Mouse (Mus musculus) embryonic fibroblast, embryonic 13.5 days (primary cell): ENCODE measurements at regions not wholly inside any gene's neighbourhood (a gene's known extent, or its start where the extent isn't known, plus 50 kb on each side); places are given as distances from the start of the nearest gene placed in this dataset.

Experiments used
- H3K27ac ChIP-seq: 2 replicates; pipeline ENCODE4 v1.5.1; 2012; ENCODE audit warnings: low read length, control low read depth, inconsistent platforms; ENCODE audit not compliant: insufficient read depth
- H3K4me1 ChIP-seq: 2 replicates; pipeline ENCODE4 v1.6.1; 2011; ENCODE audit warnings: low read length; ENCODE audit not compliant: control insufficient read depth, insufficient read depth
- H3K4me3 ChIP-seq: 2 replicates; pipeline ENCODE4 v1.5.1; 2011; ENCODE audit warnings: mild to moderate bottlenecking, control low read depth, low read length; ENCODE audit not compliant: insufficient read depth
- CTCF ChIP-seq: IDR thresholded peaks from 2 replicates; pipeline ENCODE4 v1.5.1; 2011; ENCODE audit warnings: mild to moderate bottlenecking, control low read depth, low read length, moderate library complexity, borderline replicate concordance; ENCODE audit not compliant: insufficient read depth
- POLR2A ChIP-seq: IDR thresholded peaks from 2 replicates; pipeline ENCODE4 v1.6.1; 2011; ENCODE audit warnings: low read depth, mild to moderate bottlenecking, control low read depth, low read length, moderate library complexity

DNA sequence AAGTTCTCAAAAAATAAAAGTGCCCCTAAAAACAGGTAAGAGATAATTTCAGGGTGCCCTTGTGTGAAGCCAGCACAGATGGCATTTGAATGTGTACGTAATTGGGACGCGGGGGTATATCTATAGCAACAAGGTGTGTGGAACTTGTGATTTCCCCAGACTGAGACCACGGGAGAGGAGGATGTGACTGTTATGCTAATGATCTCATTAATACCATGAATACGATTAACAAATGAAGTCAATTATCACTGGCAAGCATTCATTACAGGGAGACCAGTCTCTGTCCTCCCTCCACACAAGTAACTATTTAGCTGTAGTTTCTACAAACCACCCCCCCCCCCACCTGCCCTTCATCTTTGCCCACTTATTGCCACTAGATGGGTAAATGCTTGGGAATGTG, 112.9 kb downstream of the Atp23 start:
- H3K4me1 ChIP-seq: no peaks in the 10 kb centered on the region
- no peak overlapping the region for H3K4me3 ChIP-seq
- TF ChIP-seq CTCF: no peak
- TF ChIP-seq POLR2A: no peak
- H3K27ac ChIP-seq: no peak overlapping the region

DNA sequence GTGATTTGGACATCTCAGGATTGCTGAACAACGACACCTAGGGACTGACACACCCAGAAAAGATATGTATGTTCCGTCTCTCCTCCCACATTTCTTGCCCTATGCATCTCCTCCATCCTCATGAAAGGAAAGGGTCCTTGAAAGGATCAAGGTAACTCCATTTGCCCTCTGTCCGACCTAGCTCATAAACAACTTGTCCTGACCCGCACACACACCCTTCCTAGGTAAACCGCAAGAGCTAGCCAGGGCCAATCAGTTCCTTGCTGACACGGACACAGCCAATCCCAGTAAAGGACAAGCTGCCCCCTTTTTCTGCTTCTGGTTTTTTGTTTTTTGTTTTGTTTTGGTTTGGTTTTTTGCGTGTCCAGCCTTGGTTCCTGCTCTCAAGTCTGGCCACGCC, 118.0 kb downstream of the Atp23 start:
- Histone ChIP-seq H3K27ac (no peak overlapping the region), H3K4me1 (no peaks in the 10 kb centered on the region), H3K4me3 (no peak overlapping the region)
- TF ChIP-seq POLR2A (no peak), CTCF (no peak)

GRCm38 (mm10) chr10:126776603-126777002, 124.6 kb downstream of the Atp23 start:
- Histone ChIP-seq H3K27ac (no peak overlapping the region), H3K4me1 (no peaks in the 10 kb centered on the region), H3K4me3 (no peak overlapping the region)
- TF ChIP-seq POLR2A (no peak), CTCF (no peak)

DNA sequence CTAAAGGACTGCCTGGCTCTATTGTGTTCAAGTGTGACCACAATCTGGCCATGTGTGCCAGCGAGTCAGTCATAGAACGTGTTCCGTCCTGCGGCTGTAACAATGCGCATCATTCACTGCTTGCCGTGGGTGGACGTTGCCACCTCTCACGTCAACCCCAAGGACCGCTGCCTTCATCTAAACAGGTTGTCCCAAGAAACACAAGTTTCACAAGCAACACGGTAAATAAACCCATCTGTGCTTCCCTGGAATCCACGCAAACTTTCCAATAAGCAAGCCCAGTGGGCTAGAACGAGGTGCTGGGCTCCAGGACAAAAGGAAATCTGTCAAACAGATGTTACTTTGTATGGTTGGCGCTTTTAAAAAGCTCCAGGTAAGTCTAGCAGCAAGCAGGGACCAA, 125.2 kb downstream of the Atp23 start:
- Histone ChIP-seq H3K4me3 (no peak overlapping the region), H3K4me1 (no peaks in the 10 kb centered on the region), H3K27ac (no peak overlapping the region)
- TF ChIP-seq CTCF (no peak), POLR2A (no peak)

DNA sequence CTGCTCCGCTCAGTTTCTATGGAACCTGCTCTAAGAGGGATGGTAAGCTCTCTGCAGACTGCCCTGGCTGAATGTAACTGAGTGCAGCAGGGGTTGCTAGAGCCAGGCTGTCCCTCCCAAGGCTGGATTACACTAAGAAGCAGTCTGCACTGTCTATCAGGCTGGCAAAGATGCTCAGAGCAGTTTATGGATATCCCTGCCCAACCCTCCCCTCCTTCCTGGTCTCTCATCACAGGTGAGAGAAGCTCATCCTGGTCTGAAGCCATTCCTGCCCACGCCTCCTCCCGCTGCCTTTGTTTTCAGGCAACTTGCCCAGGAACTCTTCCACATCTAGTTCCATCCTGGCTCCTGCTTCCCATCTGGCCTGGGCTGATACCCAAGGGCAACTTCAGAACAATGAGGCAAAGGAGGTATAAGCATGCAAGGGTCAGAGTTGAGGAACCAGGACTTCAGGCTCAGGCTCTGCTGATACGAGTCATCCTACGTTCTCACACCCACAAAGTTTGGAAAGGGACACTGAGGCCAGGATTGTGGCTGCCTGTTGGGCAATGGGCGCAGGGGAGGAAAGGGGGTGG, 130.6 kb downstream of the Atp23 start:
- Histone ChIP-seq H3K27ac (no peak overlapping the region), H3K4me1 (no peaks in the 10 kb centered on the region), H3K4me3 (no peak overlapping the region)
- TF ChIP-seq POLR2A (no peak), CTCF (no peak)

DNA sequence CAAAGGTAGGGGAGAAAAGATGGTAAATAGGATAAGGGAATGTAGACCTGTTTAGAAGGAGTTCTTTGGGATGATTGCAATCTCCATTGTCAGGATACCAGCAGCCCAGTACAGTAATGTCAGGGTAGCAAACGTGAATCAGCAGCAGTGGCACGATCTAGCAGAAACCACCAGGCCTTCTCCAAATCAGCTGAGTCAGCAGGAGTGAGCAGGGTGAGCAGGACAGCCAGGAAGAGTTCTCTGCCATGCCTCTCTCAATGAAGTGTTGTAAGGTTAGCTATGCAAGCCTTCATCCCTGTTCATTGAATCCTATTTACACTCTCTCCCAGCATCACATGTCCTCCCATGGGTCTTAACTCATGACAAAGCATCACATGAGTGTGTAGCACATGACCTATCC, 135.5 kb downstream of the Atp23 start:
- H3K4me3 ChIP-seq: no peak overlapping the region
- H3K27ac ChIP-seq: no peak overlapping the region
- no peaks in the 10 kb centered on the region for H3K4me1 ChIP-seq
- TF ChIP-seq POLR2A: no peak
- no peak for TF ChIP-seq CTCF

DNA sequence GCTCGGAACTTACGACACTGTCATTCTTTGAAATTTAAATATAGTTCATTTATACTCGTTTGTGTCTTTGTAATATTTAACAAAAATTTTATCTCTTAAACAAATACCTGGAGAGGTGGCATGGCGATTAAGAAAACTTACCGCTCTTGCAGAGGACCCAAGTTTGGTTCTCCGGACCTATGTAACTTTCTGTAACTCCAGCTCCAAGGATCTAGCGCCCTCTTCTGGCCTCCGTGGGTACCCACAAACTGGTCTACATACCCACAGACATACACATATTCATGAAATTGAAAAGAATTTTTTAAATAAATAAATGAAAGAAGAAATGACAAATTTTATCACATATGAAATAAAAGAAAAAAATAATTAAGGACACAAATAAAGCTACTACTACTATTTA, 136.4 kb downstream of the Atp23 start:
- H3K4me3 ChIP-seq: no peak overlapping the region
- no peak overlapping the region for H3K27ac ChIP-seq
- no peak for TF ChIP-seq POLR2A
- TF ChIP-seq CTCF: no peak
- no peaks in the 10 kb centered on the region for H3K4me1 ChIP-seq

GRCm38 (mm10) chr10:126763976-126764375, 137.2 kb downstream of the Atp23 start:
- no peak overlapping the region for H3K27ac ChIP-seq
- no peaks in the 10 kb centered on the region for H3K4me1 ChIP-seq
- H3K4me3 ChIP-seq: no peak overlapping the region
- no peak for TF ChIP-seq POLR2A
- TF ChIP-seq CTCF: no peak

- H3K4me3 ChIP-seq: no peak overlapping the region
- no peak overlapping the region for H3K27ac ChIP-seq
- H3K4me1 ChIP-seq: no peaks in the 10 kb centered on the region
- TF ChIP-seq CTCF (no peak), POLR2A (no peak)
These were observed 142.5 kb downstream of the Atp23 start for GRCm38 (mm10) chr10:126758682-126759081.

DNA sequence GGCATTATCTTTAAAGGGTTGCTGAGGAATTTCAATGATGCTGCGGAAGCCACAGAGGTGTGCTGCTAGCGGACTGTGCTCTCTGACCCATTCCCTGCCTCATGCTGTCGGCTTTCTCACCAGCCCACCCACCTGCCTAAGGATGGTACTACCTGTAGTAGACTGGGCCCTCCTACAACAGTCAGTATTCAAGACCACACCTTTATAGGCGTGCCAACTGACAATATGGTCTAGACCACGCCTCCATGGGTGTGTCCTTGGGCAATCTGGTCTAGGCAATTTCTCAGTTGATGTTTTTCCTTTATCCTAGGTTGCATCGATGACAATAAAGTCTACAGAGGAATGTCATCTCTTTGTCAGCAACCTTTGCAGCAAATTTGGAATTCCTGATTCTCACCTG, 148.0 kb downstream of the Atp23 start:
- H3K4me3 ChIP-seq: no peak overlapping the region
- H3K27ac ChIP-seq: no peak overlapping the region
- TF ChIP-seq POLR2A (no peak), CTCF (no peak)
- H3K4me1 ChIP-seq: no peaks in the 10 kb centered on the region

GRCm38 (mm10) chr10:126752699-126753098, 148.5 kb downstream of the Atp23 start:
- no peak for TF ChIP-seq CTCF
- TF ChIP-seq POLR2A: no peak
- no peak overlapping the region for H3K4me3 ChIP-seq
- H3K27ac ChIP-seq: no peak overlapping the region
- no peaks in the 10 kb centered on the region for H3K4me1 ChIP-seq
